Mouse (Mus musculus) myocyte (in vitro differentiated cells): Measurements from ENCODE around the gene Mtmr12. TPM values are rescaled to one million over a fixed set of nuclear protein-coding genes. Genes with fewer than 3 reads are reported as not detected.

ENCODE experiments used
- H3K27me3 ChIP-seq: one replicate; pipeline ENCODE4 v1.6.1; 2011; ENCODE audit not compliant: control insufficient read depth, insufficient read depth, insufficient read length
- H3K36me3 ChIP-seq: one replicate; pipeline ENCODE4 v1.6.1; 2011; ENCODE audit not compliant: control insufficient read depth, insufficient read depth
- H3K4me2 ChIP-seq: one replicate; pipeline ENCODE4 v1.6.1; 2011; ENCODE audit warnings: low read depth, control low read depth
- H3K4me3 ChIP-seq: one replicate; pipeline ENCODE4 v1.5.1; 2011; ENCODE audit warnings: mild to moderate bottlenecking, control low read depth, moderate library complexity
- H3K79me2 ChIP-seq: one replicate; pipeline ENCODE4 v1.6.1; 2011; ENCODE audit not compliant: control insufficient read depth, insufficient read depth
- H3ac ChIP-seq: one replicate; pipeline ENCODE4 v1.6.1; 2011; ENCODE audit not compliant: control insufficient read depth, insufficient read length
- CEBPB ChIP-seq: IDR thresholded peaks from 2 replicates; pipeline ENCODE4 v1.6.1; 2011; ENCODE audit warnings: mild to moderate bottlenecking, moderate library complexity; ENCODE audit not compliant: poor library complexity, insufficient read depth, severe bottlenecking
- E2F4 ChIP-seq: IDR thresholded peaks from one replicate; pipeline ENCODE4 v1.6.1; 2011; ENCODE audit warnings: mild to moderate bottlenecking, control low read depth, moderate library complexity; ENCODE audit not compliant: insufficient read depth
- MAX ChIP-seq: IDR thresholded peaks from one replicate; pipeline ENCODE4 v1.6.1; 2011; ENCODE audit warnings: low read depth, mild to moderate bottlenecking, control low read depth
- MYOD1 ChIP-seq, 3 experiments: IDR thresholded peaks; one replicate each; pipeline ENCODE4 v1.6.1; 2011; ENCODE audit warnings: control low read depth in 2 of 3, low read depth in 2 of 3, mild to moderate bottlenecking in 2 of 3, moderate library complexity in 1 of 3; ENCODE audit not compliant: insufficient read length in 2 of 3, control insufficient read depth in 1 of 3
- MYOG ChIP-seq, 3 experiments: IDR thresholded peaks; one replicate each; pipeline ENCODE4 v1.6.1; 2011; ENCODE audit warnings: control low read depth in 2 of 3, low read depth in 2 of 3, mild to moderate bottlenecking in 2 of 3; ENCODE audit not compliant: insufficient read length in 2 of 3, control insufficient read depth in 1 of 3, insufficient read depth in 1 of 3
- POLR2A ChIP-seq: IDR thresholded peaks from one replicate; pipeline ENCODE4 v1.6.1; 2011; ENCODE audit warnings: low read depth, mild to moderate bottlenecking, control low read depth, moderate library complexity; ENCODE audit not compliant: insufficient read length
- POLR2AphosphoS2 ChIP-seq: IDR thresholded peaks from one replicate; pipeline ENCODE4 v1.6.1; 2011; ENCODE audit warnings: low read depth, control low read depth; ENCODE audit not compliant: insufficient read length
- REST ChIP-seq: IDR thresholded peaks from one replicate; pipeline ENCODE4 v1.6.1; 2011; ENCODE audit warnings: mild to moderate bottlenecking, control low read depth, moderate library complexity; ENCODE audit not compliant: insufficient read depth, insufficient read length
- SRF ChIP-seq: IDR thresholded peaks from one replicate; pipeline ENCODE4 v1.6.1; 2011; ENCODE audit warnings: low read depth; ENCODE audit not compliant: control insufficient read depth, insufficient read length
- TCF12 ChIP-seq: IDR thresholded peaks from one replicate; pipeline ENCODE4 v1.6.1; 2011; ENCODE audit warnings: mild to moderate bottlenecking, control low read depth; ENCODE audit not compliant: poor library complexity, insufficient read depth, severe bottlenecking
- TCF3 ChIP-seq: IDR thresholded peaks from one replicate; pipeline ENCODE4 v1.6.1; 2011; ENCODE audit warnings: low read depth, control low read depth; ENCODE audit not compliant: insufficient read length
- USF1 ChIP-seq: IDR thresholded peaks from one replicate; pipeline ENCODE4 v1.6.1; 2011; ENCODE audit warnings: low read depth, mild to moderate bottlenecking, control low read depth, moderate library complexity
- polyA plus RNA-seq: library from polyadenylated mRNA; unstranded; fragments of >200 nt; fragmentation: generic; extraction: Trizol; gene quantifications from one replicate; pipeline ENCODE4 v1.2.1, GENCODE M21; 2012; ENCODE audit warnings: missing spikeins

Gene Mtmr12
- polyA plus RNA-seq, 1 experiment, result 6.2 TPM

GRCm38 (mm10) chr15:12224239-12224638 lies 19.4 kb downstream of the Mtmr12 start:
- peak; percentile 83 for TF ChIP-seq TCF3
- TF ChIP-seq MYOD1 (IDR thresholded peaks at IDR 0.05; ENCODE audit: control insufficient read depth in 1 of 3, insufficient read length in 2 of 3, low read depth in 2 of 3), result peak; percentile 23 to 90 (median 73)
- TF ChIP-seq MYOG (IDR thresholded peaks at IDR 0.05; ENCODE audit: control insufficient read depth in 1 of 3, insufficient read depth in 1 of 3, insufficient read length in 2 of 3, low read depth in 2 of 3), result peak in 2 of 3 experiments; percentile 82 to 88
- no peak for TF ChIP-seq POLR2AphosphoS2
- Histone ChIP-seq H3ac (no peak overlapping the region), H3K4me2 (no peak overlapping the region), H3K4me3 (no peak overlapping the region), H3K27me3 (no peaks in the 10 kb centered on the region), H3K79me2 (peaks cover 96% of the 10 kb centered on the region), H3K36me3 (no peaks in the 10 kb centered on the region)

GRCm38 (mm10) chr15:12225062-12225461 lies 20.2 kb downstream of the Mtmr12 start:
- Histone ChIP-seq H3K36me3 (no peaks in the 10 kb centered on the region), H3K27me3 (no peaks in the 10 kb centered on the region), H3K4me2 (no peak overlapping the region), H3K4me3 (no peak overlapping the region), H3ac (no peak overlapping the region), H3K79me2 (peaks cover 88% of the 10 kb centered on the region)
- TF ChIP-seq CEBPB (no peak), REST (no peak), MAX (no peak), POLR2AphosphoS2 (no peak), MYOG (IDR thresholded peaks at IDR 0.05; ENCODE audit: control insufficient read depth in 1 of 3, insufficient read depth in 1 of 3, insufficient read length in 2 of 3, low read depth in 2 of 3) (no peak), USF1 (no peak), MYOD1 (IDR thresholded peaks at IDR 0.05; ENCODE audit: control insufficient read depth in 1 of 3, insufficient read length in 2 of 3, low read depth in 2 of 3) (no peak), TCF3 (no peak), SRF (no peak), E2F4 (no peak), POLR2A (no peak), TCF12 (no peak)

GRCm38 (mm10) chr15:12226908-12227307 lies 22.1 kb downstream of the Mtmr12 start:
- no peak overlapping the region for H3K4me2 ChIP-seq
- H3K27me3 ChIP-seq, result no peaks in the 10 kb centered on the region
- H3K4me3 ChIP-seq, result no peak overlapping the region
- H3ac ChIP-seq, result no peak overlapping the region
- peaks cover 71% of the 10 kb centered on the region for H3K79me2 ChIP-seq
- peaks cover 3% of the 10 kb centered on the region for H3K36me3 ChIP-seq
- TF ChIP-seq POLR2A (no peak), POLR2AphosphoS2 (no peak), CEBPB (no peak), MYOG (IDR thresholded peaks at IDR 0.05; ENCODE audit: control insufficient read depth in 1 of 3, insufficient read depth in 1 of 3, insufficient read length in 2 of 3, low read depth in 2 of 3) (no peak), TCF3 (no peak), E2F4 (no peak), USF1 (no peak), MYOD1 (IDR thresholded peaks at IDR 0.05; ENCODE audit: control insufficient read depth in 1 of 3, insufficient read length in 2 of 3, low read depth in 2 of 3) (no peak), SRF (no peak), TCF12 (no peak), MAX (no peak), REST (no peak)

GRCm38 (mm10) chr15:12227355-12227754 lies 22.5 kb downstream of the Mtmr12 start:
- Histone ChIP-seq H3K27me3 (no peaks in the 10 kb centered on the region), H3K4me2 (no peak overlapping the region), H3K4me3 (no peak overlapping the region), H3ac (no peak overlapping the region), H3K79me2 (peaks cover 67% of the 10 kb centered on the region), H3K36me3 (peaks cover 8% of the 10 kb centered on the region)
- TF ChIP-seq MYOG (IDR thresholded peaks at IDR 0.05; ENCODE audit: control insufficient read depth in 1 of 3, insufficient read depth in 1 of 3, insufficient read length in 2 of 3, low read depth in 2 of 3) (no peak), POLR2AphosphoS2 (no peak), TCF12 (no peak), CEBPB (no peak), POLR2A (no peak), SRF (no peak), USF1 (no peak), MYOD1 (IDR thresholded peaks at IDR 0.05; ENCODE audit: control insufficient read depth in 1 of 3, insufficient read length in 2 of 3, low read depth in 2 of 3) (no peak)

- Histone ChIP-seq H3K27me3 (no peaks in the 10 kb centered on the region), H3K4me3 (no peak overlapping the region), H3ac (no peak overlapping the region), H3K4me2 (no peak overlapping the region), H3K79me2 (peaks cover 44% of the 10 kb centered on the region), H3K36me3 (peaks cover 19% of the 10 kb centered on the region)
- TF ChIP-seq SRF, result no peak
- no peak for TF ChIP-seq TCF3
- TF ChIP-seq MYOG (IDR thresholded peaks at IDR 0.05; ENCODE audit: control insufficient read depth in 1 of 3, insufficient read depth in 1 of 3, insufficient read length in 2 of 3, low read depth in 2 of 3), result no peak
- TF ChIP-seq MAX, result no peak
- TF ChIP-seq USF1, result no peak
- TF ChIP-seq E2F4, result no peak
- TF ChIP-seq CEBPB, result no peak
- TF ChIP-seq POLR2A, result no peak
- no peak for TF ChIP-seq REST
- TF ChIP-seq MYOD1 (IDR thresholded peaks at IDR 0.05; ENCODE audit: control insufficient read depth in 1 of 3, insufficient read length in 2 of 3, low read depth in 2 of 3), result no peak
- no peak for TF ChIP-seq TCF12
- TF ChIP-seq POLR2AphosphoS2, result no peak
Measured at GRCm38 (mm10) chr15:12229603-12230242, 24.9 kb downstream of the Mtmr12 start.
